Comparison of ENCODE assay signal across 13 mouse cellular contexts in genomic region chr8:3439510-3439909, GRCm38 (mm10). TPM values are rescaled to one million over a fixed set of nuclear protein-coding genes. Genes with fewer than 3 reads are reported as not detected.
DNase-seq lines count a peak whose midpoint lies in the region; ATAC-seq and TF ChIP-seq lines count a peak whose summit lies in the region.
"Had no signal": no experiment of that assay in that cellular context is flagged by ENCODE, and none has a peak within 500 bp of the region (broad histone marks: within the 10 kb centered on the region; RNA-seq: fewer than 3 reads in every experiment).

No protein-coding gene starts in this region.

- DNase-seq in forebrain, postnatal 0 days, result no peak
- no peak for DNase-seq in lung, postnatal 0 days (ENCODE audit: low spot score)
- DNase-seq in lung, postnatal 36 days, result no peak
- peak; percentile 38 for DNase-seq in MEL (ENCODE audit: low read depth, low spot score)
- no peak for DNase-seq in liver, postnatal 0 days
- no peak for DNase-seq in left cerebral cortex, adult 9 months (ENCODE audit: low spot score in 2 of 2)
- no peak for DNase-seq in lung, adult 18-20 months
- DNase-seq: cerebellum, adult 11-12 months had no signal

- ATAC-seq in forebrain, postnatal 0 days, result no peak
- no peak for ATAC-seq in forebrain, embryonic 16.5 days
- no peak for ATAC-seq in lung, postnatal 0 days
- ATAC-seq in liver, postnatal 0 days, result no peak

- TF ChIP-seq POLR2A in MEL (IDR thresholded peaks at IDR 0.05; ENCODE audit: control insufficient read depth in 1 of 2, insufficient read depth in 1 of 2, low read depth in 1 of 2, low read length in 2 of 2, poor library complexity in 1 of 2), result no peak

- no peak overlapping the region for H3K9ac ChIP-seq in forebrain, postnatal 0 days
- H3K9ac ChIP-seq in forebrain, embryonic 16.5 days (replicated peaks; ENCODE audit: low read depth, low read length), result no peak overlapping the region
- no peak overlapping the region for H3K9ac ChIP-seq in lung, postnatal 0 days (replicated peaks; ENCODE audit: low read depth)
- no peak overlapping the region for H3K9ac ChIP-seq in MEL (ENCODE audit: control insufficient read depth, low read depth, low read length, poor library complexity, severe bottlenecking)
- no peak overlapping the region for H3K9ac ChIP-seq in liver, postnatal 0 days (replicated peaks)
- H3K9ac ChIP-seq: forebrain, embryonic 12.5 days; heart, embryonic 15.5 days had no signal

- H3K27ac ChIP-seq in forebrain, postnatal 0 days (ENCODE audit: low read depth, low read length), result no peak overlapping the region
- H3K27ac ChIP-seq in forebrain, embryonic 16.5 days (ENCODE audit: low read length), result no peak overlapping the region
- H3K27ac ChIP-seq in lung, postnatal 0 days (ENCODE audit: low read length), result no peak overlapping the region
- no peak overlapping the region for H3K27ac ChIP-seq in MEL (ENCODE audit: control insufficient read depth, low read depth, low read length)
- H3K27ac ChIP-seq in liver, postnatal 0 days (ENCODE audit: low read depth), result no peak overlapping the region
- H3K27ac ChIP-seq: forebrain, embryonic 12.5 days; heart, embryonic 15.5 days had no signal

- H3K4me2 ChIP-seq in forebrain, postnatal 0 days (ENCODE audit: low read depth), result no peak overlapping the region
- no peak overlapping the region for H3K4me2 ChIP-seq in forebrain, embryonic 16.5 days (ENCODE audit: low read length)
- H3K4me2 ChIP-seq in lung, postnatal 0 days (replicated peaks; ENCODE audit: low read depth, low read length), result no peak overlapping the region
- H3K4me2 ChIP-seq in liver, postnatal 0 days (ENCODE audit: low read depth, low read length), result no peak overlapping the region
- H3K4me2 ChIP-seq: forebrain, embryonic 12.5 days; heart, embryonic 15.5 days had no signal

- TF ChIP-seq CTCF in forebrain, postnatal 0 days (IDR thresholded peaks at IDR 0.05; ENCODE audit: low read depth), result peak; percentile 37
- peak; percentile 51 for TF ChIP-seq CTCF in lung, postnatal 0 days (IDR thresholded peaks at IDR 0.05)
- peak; percentile 53 to 75 (median 56) for TF ChIP-seq CTCF in MEL (IDR thresholded peaks at IDR 0.05 in 2 of 3, conservative IDR thresholded peaks at IDR 0.05 in 1 of 3; ENCODE audit: control insufficient read depth in 1 of 3, insufficient read depth in 1 of 3, low read depth in 2 of 3, low read length in 3 of 3, poor library complexity in 1 of 3, severe bottlenecking in 1 of 3)
- TF ChIP-seq CTCF in liver, postnatal 0 days (IDR thresholded peaks at IDR 0.05; ENCODE audit: low read depth), result peak; percentile 52

- no peaks in the 10 kb centered on the region for H3K79me2 ChIP-seq in MEL (ENCODE audit: control insufficient read depth, insufficient read depth, low read length, poor library complexity)

- H3K4me1 ChIP-seq in forebrain, postnatal 0 days (ENCODE audit: insufficient read depth), result no peaks in the 10 kb centered on the region
- H3K4me1 ChIP-seq in forebrain, embryonic 16.5 days (replicated peaks; ENCODE audit: control insufficient read depth, insufficient read depth, low read length), result no peaks in the 10 kb centered on the region
- H3K4me1 ChIP-seq in lung, postnatal 0 days (ENCODE audit: insufficient read depth, low read depth, low read length), result no peaks in the 10 kb centered on the region
- peaks cover 0 to 13% of the 10 kb centered on the region in 2 experiments; a peak in 2 of 4 replicates for H3K4me1 ChIP-seq in MEL (ENCODE audit: control insufficient read depth in 1 of 2, insufficient read depth in 2 of 2, low read length in 2 of 2)
- no peaks in the 10 kb centered on the region for H3K4me1 ChIP-seq in liver, postnatal 0 days (ENCODE audit: insufficient read depth)
- H3K4me1 ChIP-seq: forebrain, embryonic 12.5 days; heart, embryonic 15.5 days had no signal

- H3K27me3 ChIP-seq in forebrain, postnatal 0 days (ENCODE audit: insufficient read depth, low read length), result no peaks in the 10 kb centered on the region
- H3K27me3 ChIP-seq in forebrain, embryonic 16.5 days (replicated peaks; ENCODE audit: control insufficient read depth, insufficient read depth, low read length), result no peaks in the 10 kb centered on the region
- H3K27me3 ChIP-seq in lung, postnatal 0 days (replicated peaks; ENCODE audit: insufficient read depth, low read length), result no peaks in the 10 kb centered on the region
- no peaks in the 10 kb centered on the region for H3K27me3 ChIP-seq in MEL (ENCODE audit: control insufficient read depth in 1 of 2, insufficient read depth in 2 of 2, low read length in 2 of 2)
- H3K27me3 ChIP-seq in liver, postnatal 0 days (ENCODE audit: insufficient read depth, low read length), result no peaks in the 10 kb centered on the region
- H3K27me3 ChIP-seq: forebrain, embryonic 12.5 days; heart, embryonic 15.5 days had no signal

- peak; percentile 15 for TF ChIP-seq RAD21 in MEL (IDR thresholded peaks at IDR 0.05; ENCODE audit: low read depth, low read length)

- H3K36me3 ChIP-seq in forebrain, postnatal 0 days (ENCODE audit: insufficient read depth), result peaks cover 69% of the 10 kb centered on the region
- peaks cover 31% of the 10 kb centered on the region for H3K36me3 ChIP-seq in forebrain, embryonic 16.5 days (ENCODE audit: control insufficient read depth, insufficient read depth)
- H3K36me3 ChIP-seq in lung, postnatal 0 days (ENCODE audit: insufficient read depth, low read length), result peaks cover 44% of the 10 kb centered on the region
- H3K36me3 ChIP-seq in MEL (ENCODE audit: control insufficient read depth in 1 of 2, insufficient read depth in 2 of 2, low read length in 2 of 2), result peaks cover 0 to 8% of the 10 kb centered on the region in 2 experiments; a peak in 2 of 4 replicates
- H3K36me3 ChIP-seq in liver, postnatal 0 days (replicated peaks; ENCODE audit: insufficient read depth, low read length), result peaks cover 66% of the 10 kb centered on the region

- no peak overlapping the region for H3K4me3 ChIP-seq in forebrain, postnatal 0 days (ENCODE audit: low read depth, low read length)
- H3K4me3 ChIP-seq in forebrain, embryonic 16.5 days (replicated peaks; ENCODE audit: low read length), result no peak overlapping the region
- H3K4me3 ChIP-seq in lung, postnatal 0 days (ENCODE audit: low read depth, low read length), result no peak overlapping the region
- no peak overlapping the region for H3K4me3 ChIP-seq in MEL (ENCODE audit: control insufficient read depth in 1 of 2, insufficient read depth in 1 of 2, low read depth in 2 of 2, low read length in 2 of 2)
- no peak overlapping the region for H3K4me3 ChIP-seq in liver, postnatal 0 days (ENCODE audit: low read depth, low read length)
- H3K4me3 ChIP-seq: forebrain, embryonic 12.5 days; heart, embryonic 15.5 days had no signal

- H3K9me3 ChIP-seq in forebrain, postnatal 0 days (ENCODE audit: low read length), result no peaks in the 10 kb centered on the region
- H3K9me3 ChIP-seq in forebrain, embryonic 16.5 days (ENCODE audit: control insufficient read depth, low read length), result no peaks in the 10 kb centered on the region
- no peaks in the 10 kb centered on the region for H3K9me3 ChIP-seq in lung, postnatal 0 days (ENCODE audit: low read length)
- H3K9me3 ChIP-seq in MEL (replicated peaks; ENCODE audit: insufficient read depth, low read length), result no peaks in the 10 kb centered on the region
- H3K9me3 ChIP-seq in liver, postnatal 0 days (ENCODE audit: low read length), result no peaks in the 10 kb centered on the region
- H3K9me3 ChIP-seq: forebrain, embryonic 12.5 days; heart, embryonic 15.5 days had no signal

- no peak for TF ChIP-seq EP300 in lung, postnatal 0 days (IDR thresholded peaks at IDR 0.05)
- no peak for TF ChIP-seq EP300 in MEL (IDR thresholded peaks at IDR 0.05; ENCODE audit: low read depth in 1 of 2, low read length in 2 of 2)
- no peak for TF ChIP-seq EP300 in liver, postnatal 0 days (IDR thresholded peaks at IDR 0.05; ENCODE audit: low read depth)

- 81% methylated on average over 12 of the region's 12 CpGs for WGBS in forebrain, postnatal 0 days
- 75% methylated on average over 12 of the region's 12 CpGs for WGBS in forebrain, embryonic 16.5 days
- WGBS in lung, postnatal 0 days, result 76% methylated on average over 12 of the region's 12 CpGs
- 78% methylated on average over 12 of the region's 12 CpGs for WGBS in liver, postnatal 0 days (ENCODE audit: insufficient replicate concordance)

RNA-seq across cellular contexts. Expression of gene Pex11g, which starts 28.0 kb away (rescaled TPM):
- total RNA-seq in forebrain, postnatal 0 days (2014; rRNA removed), result 1.1 and 1.3 TPM in 2 replicates
- 2.0 and 2.2 TPM in 2 replicates for polyA plus RNA-seq in forebrain, postnatal 0 days (2015; fragmentation: Nextera tagmentation; extraction: Ambion mirVana)
- polyA plus RNA-seq in forebrain, embryonic 16.5 days (2015; fragmentation: Nextera tagmentation; extraction: Ambion mirVana), result 3.0 and 3.7 TPM in 2 replicates
- 7.8 and 9.1 TPM in 2 replicates for polyA plus RNA-seq in lung, postnatal 0 days (2015; fragmentation: Nextera tagmentation; extraction: Ambion mirVana)
- total RNA-seq in MEL (2012; rRNA removed), result 0.20 and 0.35 TPM in 2 replicates
- polyA plus RNA-seq in MEL (2012; ENCODE audit: insufficient read depth in 1 of 2, insufficient read length in 2 of 2, low read depth in 1 of 2, low replicate concordance in 2 of 2, missing spikeins in 1 of 2), result 1 to 10 TPM in 1 of 2 experiments, not detected in 1; 1.4 TPM
- polyA plus RNA-seq in liver, postnatal 0 days (2015; fragmentation: Nextera tagmentation; extraction: Ambion mirVana), result 14.8 and 14.9 TPM in 2 replicates

RNA-seq across cellular contexts. Expression of gene Tex45, which starts 31.2 kb away (rescaled TPM):
- 0.15 TPM in 1 of 2 replicates, not detected in the other for total RNA-seq in forebrain, postnatal 0 days (2014; rRNA removed)
- 0.18 and 0.68 TPM in 2 replicates for polyA plus RNA-seq in forebrain, postnatal 0 days (2015; fragmentation: Nextera tagmentation; extraction: Ambion mirVana)
- polyA plus RNA-seq in forebrain, embryonic 16.5 days (2015; fragmentation: Nextera tagmentation; extraction: Ambion mirVana), result 0.16 TPM in 2 replicates
- not detected in 2 replicates for polyA plus RNA-seq in lung, postnatal 0 days (2015; fragmentation: Nextera tagmentation; extraction: Ambion mirVana)
- 0.12 TPM in 1 of 2 replicates, not detected in the other for total RNA-seq in MEL (2012; rRNA removed)
- under 1 TPM in 1 of 2 experiments, not detected in 1; 0.06 TPM for polyA plus RNA-seq in MEL (2012; ENCODE audit: insufficient read depth in 1 of 2, insufficient read length in 2 of 2, low read depth in 1 of 2, low replicate concordance in 2 of 2, missing spikeins in 1 of 2)
- polyA plus RNA-seq in liver, postnatal 0 days (2015; fragmentation: Nextera tagmentation; extraction: Ambion mirVana), result not detected in 2 replicates
- total RNA-seq: ES-E14; megakaryocyte, adult 5-6 weeks had no signal
- polyA plus RNA-seq: forebrain, embryonic 12.5 days; heart, embryonic 15.5 days had no signal

RNA-seq across cellular contexts. Expression of gene Arhgef18, which starts 46.7 kb away (rescaled TPM):
- 39.4 and 41.6 TPM in 2 replicates for total RNA-seq in forebrain, postnatal 0 days (2014; rRNA removed)
- polyA plus RNA-seq in forebrain, postnatal 0 days (2015; fragmentation: Nextera tagmentation; extraction: Ambion mirVana), result 4.5 and 6.8 TPM in 2 replicates
- 12.5 and 12.9 TPM in 2 replicates for polyA plus RNA-seq in forebrain, embryonic 16.5 days (2015; fragmentation: Nextera tagmentation; extraction: Ambion mirVana)
- polyA plus RNA-seq in lung, postnatal 0 days (2015; fragmentation: Nextera tagmentation; extraction: Ambion mirVana), result 5.8 and 6.1 TPM in 2 replicates
- 2.4 and 3.0 TPM in 2 replicates for total RNA-seq in MEL (2012; rRNA removed)
- polyA plus RNA-seq in MEL (2012; ENCODE audit: insufficient read depth in 1 of 2, insufficient read length in 2 of 2, low read depth in 1 of 2, low replicate concordance in 2 of 2, missing spikeins in 1 of 2), result 1 to 10 TPM in 1 of 2 experiments, not detected in 1; 6.6 TPM
- 1.8 and 1.9 TPM in 2 replicates for polyA plus RNA-seq in liver, postnatal 0 days (2015; fragmentation: Nextera tagmentation; extraction: Ambion mirVana)

RNA-seq across cellular contexts. Expression of gene Zfp358, which starts 53.4 kb away (rescaled TPM):
- 64.6 and 85.3 TPM in 2 replicates for total RNA-seq in forebrain, postnatal 0 days (2014; rRNA removed)
- polyA plus RNA-seq in forebrain, postnatal 0 days (2015; fragmentation: Nextera tagmentation; extraction: Ambion mirVana), result 64.7 and 67.9 TPM in 2 replicates
- 75.4 and 76.7 TPM in 2 replicates for polyA plus RNA-seq in forebrain, embryonic 16.5 days (2015; fragmentation: Nextera tagmentation; extraction: Ambion mirVana)
- 29.8 and 31.6 TPM in 2 replicates for polyA plus RNA-seq in lung, postnatal 0 days (2015; fragmentation: Nextera tagmentation; extraction: Ambion mirVana)
- 5.0 and 5.2 TPM in 2 replicates for total RNA-seq in MEL (2012; rRNA removed)
- 10 to 100 TPM in 1 of 2 experiments, not detected in 1; 12.0 TPM for polyA plus RNA-seq in MEL (2012; ENCODE audit: insufficient read depth in 1 of 2, insufficient read length in 2 of 2, low read depth in 1 of 2, low replicate concordance in 2 of 2, missing spikeins in 1 of 2)
- polyA plus RNA-seq in liver, postnatal 0 days (2015; fragmentation: Nextera tagmentation; extraction: Ambion mirVana), result 4.9 and 6.3 TPM in 2 replicates
